Mouse (Mus musculus): ENCODE results near the gene Cyp2j8. TPM values are rescaled to one million over a fixed set of nuclear protein-coding genes. Genes with fewer than 3 reads are reported as not detected.
A peak's percentile ranks its signal among the peaks of the same experiment; 100 is the strongest.
"Not testable (repeated sequence)": the region's sequence is repeated elsewhere in the genome, so short reads cannot be mapped to it uniquely, and the experiment has no call there.

Cyp2j8 gene
- not detected for total RNA-seq (2022)

- DNase-seq (ENCODE audit: low spot score in 2 of 2): no peak
Measured at GRCm38 (mm10) chr4:96507286-96507685, at the start of gene Cyp2j8. Cyp2j8 (minus strand) TSS chr4:96507386.

DNA sequence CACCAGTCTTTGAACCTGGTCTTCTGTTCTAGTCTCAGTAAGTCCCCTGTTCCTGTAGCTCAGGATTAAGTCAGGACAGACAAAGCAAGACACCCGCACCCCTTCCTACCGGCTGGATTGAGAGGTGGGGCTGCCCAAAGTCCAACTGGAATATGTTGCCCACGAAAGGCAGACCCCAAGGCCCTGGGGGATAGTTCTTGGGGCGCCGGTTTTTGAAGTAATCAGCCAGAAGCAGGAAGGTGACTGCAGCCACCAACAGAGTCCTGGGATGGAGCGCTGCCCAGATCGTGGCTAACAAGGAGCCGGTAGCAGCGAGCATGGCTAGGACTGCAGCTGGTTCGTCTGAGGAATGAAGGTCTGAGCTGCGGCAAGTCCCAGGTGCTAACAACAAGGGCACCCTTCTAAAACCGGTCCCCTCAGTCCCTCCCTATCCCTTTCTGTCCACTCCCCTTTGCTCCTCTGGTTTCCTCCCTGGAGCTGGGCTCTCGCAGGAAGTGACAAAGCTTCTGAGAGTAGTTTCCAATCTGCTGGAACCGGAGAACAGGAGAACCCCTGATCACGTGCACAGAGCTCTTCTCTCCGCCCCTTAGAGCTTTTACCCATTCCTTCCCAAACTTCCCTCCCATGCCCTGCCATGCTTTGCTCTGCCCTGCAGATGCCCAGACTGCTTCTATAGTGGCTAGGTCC is 46.1 kb upstream of the Cyp2j8 start, which contains the start of gene Cyp2j6:
TSS of gene Cyp2j6 (minus strand) at position 529 of the 687 bp plus-strand sequence.
- peak; percentile 21 to 44 for DNase-seq (ENCODE audit: low spot score in 2 of 2)

GRCm38 (mm10) chr4:96551619-96552018 is 44.4 kb upstream of the Cyp2j8 start:
- DNase-seq (ENCODE audit: low spot score in 2 of 2): no peak

DNA sequence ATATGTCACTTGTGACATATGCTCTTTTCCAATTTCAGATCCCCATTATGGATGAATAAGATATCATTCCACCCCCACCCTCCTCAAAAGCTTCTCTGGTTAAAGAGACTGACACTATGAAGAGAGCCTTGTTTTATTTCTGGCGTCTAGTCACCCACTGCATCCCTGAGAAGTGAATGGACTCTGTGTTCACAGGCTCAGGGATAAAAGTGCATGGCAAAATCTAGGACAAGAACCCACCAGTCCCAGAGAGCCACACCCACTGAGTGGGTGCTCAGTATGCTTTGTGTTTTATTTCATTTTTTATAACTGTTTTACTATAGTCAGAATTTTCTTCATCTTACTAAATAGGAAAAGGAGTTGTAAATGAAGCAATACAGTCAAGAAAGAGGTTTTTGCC is 38.8 kb upstream of the Cyp2j8 start:
- peak in 1 of 2 experiments; percentile 9 for DNase-seq (ENCODE audit: low spot score in 2 of 2)

DNA sequence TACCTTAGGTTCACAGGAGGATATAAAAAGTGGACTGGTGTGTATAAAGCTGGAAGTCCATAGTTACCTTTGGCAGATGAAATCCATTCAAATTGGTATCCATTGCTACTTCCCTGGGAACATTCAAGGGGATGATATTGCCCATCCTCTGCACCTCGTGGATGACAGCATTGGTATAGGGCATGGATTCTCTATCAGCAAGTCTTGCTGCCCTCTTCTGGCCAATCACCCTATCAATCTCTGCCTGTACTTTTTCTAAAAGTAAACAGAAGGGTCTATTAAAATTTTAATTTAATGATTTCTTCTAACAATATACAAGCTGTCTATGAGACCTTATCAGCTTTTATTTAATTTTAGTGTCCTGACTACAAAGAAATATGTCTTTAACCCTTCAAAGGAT is 18.6 kb upstream of the Cyp2j8 start:
- peak in 1 of 2 experiments; percentile 7 for DNase-seq (ENCODE audit: low spot score in 2 of 2)

GRCm38 (mm10) chr4:96522256-96522655 is 15.1 kb upstream of the Cyp2j8 start:
- no peak for DNase-seq (ENCODE audit: low spot score in 2 of 2)

DNA sequence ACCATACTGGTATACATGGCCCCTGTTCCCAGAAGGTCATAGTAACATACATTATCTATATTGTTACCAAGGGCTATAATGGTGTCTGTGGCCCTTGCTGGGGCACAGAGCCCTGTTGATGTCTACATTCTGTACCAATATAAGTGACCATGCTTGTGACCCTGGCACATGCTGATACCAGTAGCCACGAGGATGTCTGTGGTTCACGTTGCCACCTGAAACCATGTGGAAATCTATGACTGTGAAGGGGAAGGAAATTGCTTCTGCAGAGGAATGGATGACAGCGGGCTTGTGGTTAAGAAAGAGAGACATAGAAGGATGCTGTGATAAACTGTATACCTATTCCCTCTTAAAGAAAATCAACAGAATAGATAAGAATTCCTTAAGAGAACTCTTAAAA is 2.9 kb upstream of the Cyp2j8 start:
- no peak for DNase-seq (ENCODE audit: low spot score in 2 of 2)

DNA sequence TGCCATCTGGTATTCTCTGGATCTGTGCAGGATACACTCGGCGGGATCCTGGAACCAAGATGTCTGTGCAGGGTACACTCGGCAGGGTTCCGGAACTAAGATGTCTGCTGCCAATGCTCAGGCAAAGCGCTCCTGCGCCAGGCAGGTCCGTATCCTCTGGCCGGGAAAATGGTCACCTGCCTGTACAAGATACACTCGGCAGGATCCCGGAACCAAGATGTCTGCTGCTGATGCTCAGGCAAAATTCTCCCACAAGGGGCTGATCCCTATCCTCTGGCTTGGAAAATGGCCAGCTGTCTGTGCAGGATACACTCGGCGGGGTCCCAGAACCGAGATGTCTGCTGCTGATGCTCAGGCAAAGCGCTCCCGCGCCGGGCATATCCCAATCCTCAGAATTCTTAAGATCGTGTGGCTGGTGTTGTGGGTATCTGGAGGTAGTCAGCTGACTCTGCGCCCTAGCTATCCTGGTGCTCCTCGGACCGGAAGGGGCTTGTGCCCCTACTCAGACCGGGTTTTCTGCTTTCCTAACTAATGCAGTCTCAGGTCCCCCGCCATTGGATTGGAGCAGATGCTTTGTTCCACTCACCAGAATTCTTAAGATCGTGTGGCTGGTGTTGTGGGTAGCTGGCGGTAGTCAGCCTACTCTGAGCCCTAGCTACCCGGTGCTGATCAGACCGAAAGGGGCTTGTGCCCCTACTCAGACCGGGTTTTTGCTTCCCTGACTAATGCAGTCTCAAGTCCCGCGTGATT is 43.7 kb downstream of the Cyp2j8 start:
- not testable (repeated sequence) for DNase-seq (ENCODE audit: low spot score in 2 of 2)

Other genes starting within 250 kb of the Cyp2j8 start
- under 1 TPM in 3 of 4 experiments, not detected in 1; 0.20 to 0.70 (median 0.24) TPM for gene Cyp2j11, start 158.7 kb downstream of the Cyp2j8 start, total RNA-seq (2022)
- 10 to 100 TPM; 16.0 to 18.2 (median 16.4) TPM for gene Cyp2j6, start 46.3 kb upstream of the Cyp2j8 start, total RNA-seq (2022)
- 10 to 100 TPM; 28.5 to 37.9 (median 36.2) TPM for gene Cyp2j9, start 84.2 kb upstream of the Cyp2j8 start, total RNA-seq (2022)
- under 1 TPM in 1 of 4 experiments, not detected in 3; 0.17 TPM for gene Cyp2j5, start 156.8 kb upstream of the Cyp2j8 start, total RNA-seq (2022)